Mouse (Mus musculus) heart, postnatal 25 days (tissue): ENCODE data around the gene Hectd4. TPM values are rescaled to one million over a fixed set of nuclear protein-coding genes. Genes with fewer than 3 reads are reported as not detected.
"Not testable (repeated sequence)": the region's sequence is repeated elsewhere in the genome, so short reads cannot be mapped to it uniquely, and the experiment has no call there.

Source experiments
- DNase-seq: peaks from one replicate; pipeline ENCODE4 v3.0.0; 2022; ENCODE audit warnings: low spot score
- intact Hi-C: fragments of 180-260 bp; cut with DNase I; formaldehyde crosslinking; loops from one replicate; pipeline ENCODE4 v1.15.1; 2025
- total RNA-seq, 2 experiments: library from RNA; stranded (reverse); gene quantifications; 2 replicates each; pipeline ENCODE4 v1.2.3; 2021

Hectd4 gene
- total RNA-seq, 2 experiments from 2014 or later, result 19.3 to 23.0 TPM

- intact Hi-C loops, result no loop called here
Observed at GRCm38 (mm10) chr5:121334454-121334853, 114.4 kb downstream of the Hectd4 start.

GRCm38 (mm10) chr5:121335426-121335825 is 115.4 kb downstream of the Hectd4 start:
- no peak for DNase-seq
- intact Hi-C loops, result no loop called here

More at GRCm38 (mm10) chr5:121334454-121334853, 114.4 kb downstream of the Hectd4 start:
- DNase-seq, result no peak

GRCm38 (mm10) chr5:121336009-121336408 is 116.0 kb downstream of the Hectd4 start:
- intact Hi-C loops, result no loop called here

GRCm38 (mm10) chr5:121336776-121337175 is 116.8 kb downstream of the Hectd4 start:
- intact Hi-C loops, result no loop called here
- no peak for DNase-seq

More at GRCm38 (mm10) chr5:121336009-121336408, 116.0 kb downstream of the Hectd4 start:
- DNase-seq, result no peak

- intact Hi-C loops, result no loop called here
- DNase-seq, result no peak
Observed at GRCm38 (mm10) chr5:121339507-121340230, 119.7 kb downstream of the Hectd4 start.

GRCm38 (mm10) chr5:121340965-121341473 is 121.0 kb downstream of the Hectd4 start:
- intact Hi-C loops, result no loop called here
- no peak for DNase-seq

DNA sequence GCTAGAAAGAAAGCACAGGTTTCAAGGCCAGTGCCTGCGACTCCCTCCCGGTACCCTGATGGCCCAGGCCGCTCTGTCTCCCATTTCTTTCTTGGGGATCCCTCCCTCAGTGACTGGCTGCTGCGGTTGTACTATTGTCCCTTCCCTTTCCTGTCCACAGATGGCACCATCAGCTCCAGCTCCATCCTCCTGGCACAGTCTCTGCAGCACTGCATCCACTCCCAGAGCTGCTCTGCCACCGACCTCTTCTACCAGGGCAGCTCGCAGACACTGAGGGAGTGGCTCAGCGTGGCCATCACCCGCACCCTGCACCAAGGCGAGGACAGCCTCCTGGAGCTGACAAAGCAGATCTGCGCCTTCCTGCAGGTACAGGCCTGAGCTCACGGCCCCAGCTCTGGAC is 122.5 kb downstream of the Hectd4 start:
- intact Hi-C loops, result no loop called here
- DNase-seq, result no peak

- DNase-seq, result no peak
- intact Hi-C loops, result no loop called here
Observed at GRCm38 (mm10) chr5:121343997-121344396, 124.0 kb downstream of the Hectd4 start.

DNA sequence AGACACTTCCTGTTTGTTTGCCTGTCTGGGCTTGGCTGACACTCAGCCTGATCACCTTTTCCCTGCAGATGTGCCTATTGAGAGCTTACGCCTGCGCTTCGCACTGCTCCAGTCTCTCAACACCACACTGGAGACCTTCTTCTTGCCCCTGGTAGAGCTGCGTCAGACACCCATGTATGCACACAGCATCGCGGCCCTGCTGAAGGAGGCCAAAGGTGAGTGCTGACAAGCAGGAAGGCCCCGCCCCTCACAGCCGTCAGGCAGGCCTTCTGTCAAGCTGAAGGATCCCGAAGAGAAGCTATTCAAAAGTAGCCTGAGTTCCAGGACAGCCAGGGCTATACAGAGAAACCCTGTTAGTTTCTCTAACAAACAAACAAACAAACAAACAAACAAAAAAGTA is 139.2 kb downstream of the Hectd4 start:
- no peak for DNase-seq
- intact Hi-C loops, result no loop called here

DNA sequence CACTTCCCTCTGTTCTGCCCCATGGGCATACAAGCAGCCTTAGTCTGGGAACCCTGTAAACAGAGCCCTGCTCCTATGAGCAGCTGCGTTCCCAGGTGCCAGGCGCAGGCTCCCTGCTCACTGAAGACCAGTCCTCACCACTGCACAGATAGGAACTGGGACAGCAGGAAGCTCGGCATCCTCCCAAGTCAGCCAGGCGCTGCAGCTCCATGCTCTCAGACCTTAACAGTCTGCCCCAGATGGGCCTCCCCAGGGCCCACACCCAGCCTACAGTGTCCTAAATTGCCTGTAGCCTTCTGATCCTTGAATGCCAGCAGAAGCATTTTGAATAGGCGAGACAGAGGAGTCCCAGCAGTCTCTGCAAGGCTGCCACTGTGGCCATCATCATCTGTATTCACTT is 141.7 kb downstream of the Hectd4 start:
- no peak for DNase-seq
- intact Hi-C loops, result no loop called here

DNA sequence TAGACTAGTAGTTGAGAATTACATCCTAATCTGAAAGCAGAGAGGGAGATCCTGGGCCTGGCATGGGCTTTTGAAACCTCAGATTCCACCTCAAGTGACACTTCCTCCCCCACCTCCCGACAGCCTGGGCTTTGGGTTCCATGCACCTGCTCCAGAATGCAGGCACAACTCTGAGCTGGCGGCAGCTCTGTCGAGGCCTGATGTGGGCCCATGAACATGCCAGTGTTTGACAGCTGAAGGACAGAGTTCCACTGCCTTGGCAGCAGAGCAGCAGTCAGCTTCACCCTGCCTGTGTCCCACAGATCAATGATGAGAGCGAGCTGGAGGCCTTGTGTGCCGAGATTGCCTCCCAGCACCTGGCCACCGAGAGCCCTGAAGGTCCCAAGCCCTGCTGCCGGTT is 143.4 kb downstream of the Hectd4 start:
- no peak for DNase-seq
- intact Hi-C loops, result no loop called here

DNA sequence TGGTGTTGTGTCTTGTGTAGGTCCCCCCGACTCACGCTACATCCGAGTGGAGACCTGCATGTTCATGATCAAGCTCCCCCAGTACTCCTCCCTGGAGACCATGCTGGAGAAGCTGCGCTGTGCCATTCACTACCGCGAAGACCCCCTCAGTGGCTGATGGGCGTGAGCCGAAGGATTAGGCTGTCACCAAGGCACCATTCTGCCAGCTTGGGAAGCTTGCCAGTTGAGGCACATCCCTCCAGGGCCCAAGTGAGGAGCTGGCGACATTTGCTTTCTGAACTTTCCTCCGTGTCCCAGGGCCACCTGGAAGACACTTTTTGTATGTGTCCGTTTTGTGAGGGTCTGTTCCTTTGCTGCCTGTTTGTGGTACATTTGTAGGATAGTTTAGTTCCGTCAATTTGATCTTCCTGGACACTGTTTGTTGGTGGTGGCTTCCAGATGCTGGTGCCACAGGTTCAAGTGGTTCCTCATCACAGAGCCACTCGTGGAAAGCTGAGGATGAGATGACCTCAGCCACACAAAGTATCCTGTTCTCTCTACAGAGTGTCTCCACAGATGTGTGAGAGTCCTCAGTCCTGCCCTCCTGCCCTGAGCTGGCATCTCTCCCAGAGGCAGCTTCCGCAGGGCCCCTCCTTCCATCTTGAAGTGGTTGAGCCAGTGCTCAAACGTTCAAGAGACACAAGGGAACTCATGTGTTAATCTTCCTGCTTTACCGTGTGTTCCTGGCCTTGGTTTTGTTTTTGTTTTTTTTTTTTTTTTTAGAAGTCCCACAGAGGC is 146.6 kb downstream of the Hectd4 start:
- intact Hi-C loops, result no loop called here
- no peak for DNase-seq

- intact Hi-C loops, result no loop called here
- DNase-seq, result no peak
Observed at GRCm38 (mm10) chr5:121367255-121367654, 147.2 kb downstream of the Hectd4 start.

- no peak for DNase-seq
- intact Hi-C loops, result no loop called here
Observed at GRCm38 (mm10) chr5:121371712-121372111, 151.7 kb downstream of the Hectd4 start.

GRCm38 (mm10) chr5:121374790-121375189 is 154.8 kb downstream of the Hectd4 start:
- no peak for DNase-seq
- intact Hi-C loops, result loop anchor here (5.0 kb wide), 1 partner anchor 157 kb away; no protein-coding TSS in a partner anchor

- intact Hi-C loops, result loop anchor here (5.0 kb wide), 1 partner anchor 160 kb away; no protein-coding TSS in a partner anchor
- DNase-seq, result not testable (repeated sequence)
Observed at GRCm38 (mm10) chr5:121376972-121377371, 157.0 kb downstream of the Hectd4 start.

DNA sequence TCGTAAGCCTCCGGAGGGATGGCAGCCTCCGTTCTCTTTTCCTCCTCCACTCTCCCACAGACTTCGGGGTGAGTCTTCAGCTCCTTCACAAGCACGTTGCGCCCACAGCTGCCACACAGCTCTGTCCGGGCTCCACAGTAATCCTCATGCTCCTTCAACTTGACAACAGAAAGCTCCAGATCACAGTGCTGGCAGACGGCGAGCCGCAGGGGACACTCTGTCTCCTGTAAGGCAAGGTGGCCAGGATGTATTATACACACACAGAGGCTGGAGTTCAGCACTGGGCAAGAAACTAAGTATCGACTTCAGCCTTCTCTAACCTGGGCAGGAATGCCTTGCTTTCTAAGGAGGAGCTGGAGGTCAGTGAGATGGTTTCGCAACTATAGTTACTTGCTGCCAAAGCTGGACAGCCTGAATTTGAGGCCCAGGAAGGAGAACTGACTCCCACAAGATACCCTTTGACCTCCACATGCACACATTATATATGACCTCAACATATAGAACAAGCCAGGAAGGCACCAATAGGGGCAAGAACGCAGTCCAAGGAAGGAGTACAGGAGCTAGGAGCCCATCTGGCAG is 158.7 kb downstream of the Hectd4 start:
- intact Hi-C loops, result loop anchor here (5.0 kb wide), 1 partner anchor 161 kb away; no protein-coding TSS in a partner anchor
- no peak for DNase-seq

DNA sequence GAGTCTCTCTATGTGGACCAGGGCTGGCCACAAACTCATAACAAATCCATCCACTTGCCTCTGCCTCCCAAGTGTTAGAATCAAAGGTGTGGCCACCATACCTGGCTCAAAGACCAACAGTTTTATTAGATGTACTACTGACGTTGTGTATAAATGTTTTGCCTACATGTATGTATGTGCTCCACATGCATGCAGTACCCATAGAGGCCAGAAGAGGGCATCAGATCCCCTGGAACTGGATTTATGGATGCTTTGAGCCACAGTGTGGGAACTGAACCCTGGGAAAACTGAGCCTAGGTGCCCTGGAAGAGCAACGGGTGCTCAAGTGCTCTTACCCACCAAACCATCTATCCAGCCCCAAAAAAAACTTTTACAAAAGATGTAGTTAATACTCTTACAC is 160.7 kb downstream of the Hectd4 start:
- no peak for DNase-seq
- intact Hi-C loops, result no loop called here

DNA sequence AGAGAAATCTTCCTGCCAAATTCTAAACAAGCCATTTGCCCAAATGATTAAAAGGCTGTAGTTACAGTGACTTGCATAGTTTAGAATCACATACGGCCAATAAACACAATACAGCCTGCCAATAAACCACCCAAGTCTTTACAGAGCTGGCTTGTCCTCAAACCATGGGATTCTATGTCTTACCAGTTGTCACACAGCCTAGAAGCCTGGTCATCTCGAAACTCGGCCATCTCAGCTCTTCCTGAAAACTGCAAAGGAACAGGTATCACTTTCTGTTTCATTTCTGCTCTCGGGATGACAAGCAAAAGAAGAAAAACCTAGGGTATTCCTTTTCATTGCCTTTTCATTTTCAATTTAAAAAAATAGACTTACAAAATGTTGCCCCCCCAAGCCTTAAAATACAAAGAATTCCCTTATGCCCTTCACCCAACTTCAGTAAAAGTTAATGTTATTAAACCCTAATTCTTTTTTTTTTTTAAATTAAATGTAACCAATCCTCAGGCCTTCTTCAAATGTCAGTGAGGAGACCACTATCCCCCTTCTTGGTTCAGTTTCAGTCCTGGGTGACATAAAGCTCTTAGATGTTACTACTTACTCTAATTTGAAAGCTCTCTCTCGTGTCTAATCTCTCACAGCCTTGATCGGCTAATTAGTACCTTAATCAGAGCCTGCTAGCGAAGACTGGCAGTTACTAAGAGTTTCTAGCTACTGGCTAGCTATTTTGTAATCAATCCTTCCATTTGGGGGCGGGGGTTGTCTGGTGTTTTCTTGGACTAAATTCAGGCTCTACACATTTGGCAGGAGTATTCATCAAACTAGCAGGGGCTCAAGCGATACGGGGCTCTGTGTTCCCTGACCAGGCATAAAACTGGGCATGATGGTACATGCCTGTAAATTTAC is 164.1 kb downstream of the Hectd4 start:
- intact Hi-C loops, result no loop called here
- DNase-seq, result no peak
